Mouse (Mus musculus) adrenal gland, postnatal 10 days (tissue): ENCODE data around the gene Cdc42se2. TPM values are rescaled to one million over a fixed set of nuclear protein-coding genes. Genes with fewer than 3 reads are reported as not detected.
A peak's percentile ranks its signal among the peaks of the same experiment; 100 is the strongest.

Experiments used
- DNase-seq: peaks from one replicate; pipeline ENCODE4 v3.0.0; 2021; ENCODE audit warnings: mixed read lengths
- long read RNA-seq, 2 experiments: library from polyadenylated mRNA; stranded (forward); transcript quantifications; one replicate each; pipeline ENCODE4 v2.0.0; 2021
- total RNA-seq, 2 experiments: library from RNA; stranded (reverse); gene quantifications; 2 replicates each; pipeline ENCODE4 v1.2.3; 2021

Cdc42se2 gene
- 10 to 100 TPM; 24.4 to 27.7 TPM for total RNA-seq
- long read RNA-seq, experiment 1, transcript Cdc42se2-201 (6 exons, 3,069 nt): major isoform, 19 of 25 reads
- long read RNA-seq, experiment 1, partial matches to known transcripts: 0 of 25 reads
- long read RNA-seq, experiment 1, other reads (novel, unspliced or antisense): 6 of 25 reads
- long read RNA-seq, experiment 2, transcript Cdc42se2-201 (6 exons, 3,069 nt): major isoform, 32 of 41 reads
- long read RNA-seq, experiment 2, partial matches to known transcripts: 1 of 41 reads
- long read RNA-seq, experiment 2, other reads (novel, unspliced or antisense): 8 of 41 reads

DNA sequence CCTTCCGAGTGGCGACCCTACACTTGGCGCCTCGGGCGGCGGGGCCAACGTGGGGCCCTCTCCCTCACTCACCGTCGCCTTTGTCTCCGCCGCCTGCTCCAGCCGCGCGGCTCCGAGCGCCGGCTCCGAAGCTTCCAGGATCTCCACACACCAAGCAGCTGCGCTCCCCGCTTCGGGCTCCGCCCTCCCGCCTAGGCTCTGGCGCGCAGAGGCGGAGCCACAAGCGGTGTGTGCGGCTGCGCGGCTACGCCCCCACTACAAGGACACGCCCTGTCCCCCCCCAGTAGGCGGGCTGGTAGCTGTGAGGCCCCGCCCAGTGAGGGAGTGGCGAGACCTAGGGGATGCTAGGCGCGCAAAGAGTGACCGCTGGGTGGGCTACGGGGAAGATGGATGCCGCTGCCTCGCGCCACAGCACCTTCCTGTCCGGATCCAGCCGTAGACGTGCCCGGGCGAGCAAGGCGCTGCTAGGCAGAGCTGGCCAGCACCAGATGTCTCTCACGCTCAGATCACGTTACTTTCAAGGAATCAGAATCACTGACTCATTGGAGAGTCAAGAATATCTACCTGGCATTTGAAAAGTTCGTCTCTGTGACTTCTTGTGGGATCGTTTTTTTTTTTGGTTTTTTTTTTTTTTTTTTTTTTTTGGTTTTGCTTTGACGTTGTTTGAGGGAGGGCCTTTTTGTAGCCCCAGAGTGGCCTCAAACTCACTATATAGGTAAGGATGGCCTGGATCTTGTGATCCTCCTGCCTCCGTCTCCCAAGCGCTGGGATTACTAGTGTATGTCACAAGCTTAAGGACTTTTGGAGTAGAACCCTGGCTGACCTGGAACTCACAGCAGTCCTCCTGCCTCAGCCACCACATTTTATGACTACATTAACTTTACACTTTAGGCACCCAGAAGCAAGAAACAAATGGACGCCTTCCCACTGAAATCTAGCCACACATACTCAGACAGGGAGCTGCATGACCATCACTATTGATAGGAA, at the start of gene Cdc42se2:
TSS of gene Cdc42se2 (minus strand) at position 188 of the 987 bp plus-strand sequence.
- DNase-seq: peak; percentile 98

DNA sequence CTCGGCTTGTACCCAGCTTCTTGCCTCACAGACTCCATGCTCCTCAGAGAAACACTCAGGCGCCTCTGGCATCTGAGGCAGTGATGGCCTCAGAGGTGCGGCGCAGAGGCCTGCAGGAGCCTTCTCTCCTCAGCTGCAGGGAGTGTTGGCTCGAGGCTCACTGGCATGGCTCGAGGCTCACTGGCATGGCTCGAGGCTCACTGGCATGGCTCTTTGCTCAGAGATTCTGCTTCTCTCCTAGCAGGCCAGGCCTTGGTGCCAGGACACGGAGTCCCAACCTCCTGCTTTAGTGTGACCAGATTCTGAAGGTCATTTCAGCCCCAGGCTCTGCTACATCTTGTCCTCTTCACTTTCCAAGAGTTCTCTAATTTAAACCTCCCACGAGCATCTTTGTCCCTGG, 48.6 kb upstream of the Cdc42se2 start:
- peak; percentile 68 for DNase-seq

DNA sequence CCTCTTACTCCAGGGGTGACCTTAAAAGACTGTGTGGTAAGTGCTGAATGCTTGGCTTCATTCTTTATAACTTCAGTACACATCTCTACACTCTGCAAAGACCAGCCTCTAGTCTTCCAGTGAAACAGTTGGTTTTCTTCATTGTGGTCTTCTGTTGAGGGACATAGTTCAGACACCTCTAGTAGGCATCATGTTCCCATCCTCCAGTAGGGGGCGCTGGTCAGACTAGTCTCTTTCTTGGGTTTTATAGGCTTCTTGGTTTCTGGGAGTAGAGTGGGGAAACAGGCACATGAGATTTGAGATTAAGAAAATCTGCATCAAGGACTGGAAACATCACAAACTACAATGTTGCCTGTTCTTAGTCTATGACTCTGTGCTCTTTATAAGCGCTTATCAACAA, 47.1 kb upstream of the Cdc42se2 start:
- DNase-seq: no peak

DNA sequence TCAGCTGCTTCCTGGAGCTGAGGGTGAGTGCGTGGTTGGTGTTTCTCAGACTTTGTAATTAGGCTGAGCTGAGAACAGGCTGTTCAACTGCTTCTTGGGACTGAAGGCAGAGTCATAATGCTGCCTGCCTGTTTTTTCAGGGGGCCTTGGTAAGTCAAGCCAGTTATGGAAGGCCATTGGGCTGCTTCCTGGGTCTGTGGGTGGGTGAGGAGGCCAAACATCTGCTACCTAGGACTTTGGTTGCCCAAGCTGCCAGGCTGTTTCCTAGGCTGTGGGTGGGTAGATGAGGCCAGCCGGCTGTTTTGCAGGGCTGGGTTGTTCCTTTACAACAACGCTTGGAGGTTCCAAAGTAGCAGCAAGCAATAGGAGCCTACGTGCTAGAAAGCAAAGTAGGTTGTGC, 46.4 kb upstream of the Cdc42se2 start:
- no peak for DNase-seq

DNA sequence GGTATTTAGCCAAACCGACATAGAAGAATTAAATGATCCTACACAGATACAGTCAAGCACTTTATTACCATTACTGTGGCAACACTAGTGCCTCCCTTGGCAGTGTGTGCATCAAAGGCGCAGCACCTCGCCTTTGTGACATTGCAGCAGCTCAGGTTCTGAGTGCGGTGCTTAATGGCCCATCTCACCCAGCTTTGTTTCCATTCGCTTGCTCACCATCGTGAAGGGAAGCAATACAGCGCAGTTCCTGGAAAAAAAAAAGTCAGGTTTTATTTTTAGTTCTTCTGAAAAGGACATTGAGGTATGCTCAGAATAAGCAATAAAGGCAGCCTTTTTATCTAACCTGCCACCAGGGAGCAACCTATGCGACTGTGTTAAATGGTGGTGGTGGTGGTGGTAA, 39.3 kb upstream of the Cdc42se2 start:
- no peak for DNase-seq

DNA sequence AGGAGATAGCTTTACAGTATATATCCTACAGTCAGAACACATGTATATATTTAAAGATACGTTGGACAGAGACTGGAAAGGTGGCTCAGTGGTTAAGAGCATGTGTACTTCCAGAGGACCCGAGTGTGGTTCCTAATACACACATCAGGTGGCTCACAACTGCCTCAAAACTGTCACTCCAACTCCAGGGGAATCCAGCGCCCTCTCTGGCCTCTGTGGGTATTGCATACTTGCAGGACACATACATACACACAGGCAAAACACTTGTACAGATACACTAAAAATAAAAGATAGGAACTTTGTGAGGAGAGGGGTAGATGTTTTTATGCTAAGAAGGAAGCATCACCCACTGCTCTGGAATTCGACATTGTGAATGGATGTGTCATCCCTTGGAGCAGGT, 38.3 kb upstream of the Cdc42se2 start:
- no peak for DNase-seq

DNA sequence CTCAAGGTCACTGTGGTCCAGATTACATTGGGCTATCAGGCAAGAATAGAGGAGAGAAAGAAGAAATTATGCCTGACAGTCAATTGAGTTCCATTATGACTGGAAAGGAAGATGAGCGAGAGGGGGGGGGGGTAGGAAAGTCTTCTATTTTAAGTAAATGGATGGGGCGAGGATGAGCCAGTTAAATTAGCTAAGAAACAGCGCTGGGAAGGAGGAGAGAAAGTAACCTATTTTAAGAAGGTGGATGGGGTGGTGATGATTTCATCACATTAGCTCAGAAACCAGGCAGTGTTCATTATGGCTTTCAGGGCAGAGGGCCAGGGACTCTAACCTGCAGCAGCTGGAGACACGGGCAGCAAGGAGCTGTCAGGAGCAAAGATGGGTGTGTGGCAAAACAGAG, 36.0 kb upstream of the Cdc42se2 start:
- DNase-seq: no peak

DNA sequence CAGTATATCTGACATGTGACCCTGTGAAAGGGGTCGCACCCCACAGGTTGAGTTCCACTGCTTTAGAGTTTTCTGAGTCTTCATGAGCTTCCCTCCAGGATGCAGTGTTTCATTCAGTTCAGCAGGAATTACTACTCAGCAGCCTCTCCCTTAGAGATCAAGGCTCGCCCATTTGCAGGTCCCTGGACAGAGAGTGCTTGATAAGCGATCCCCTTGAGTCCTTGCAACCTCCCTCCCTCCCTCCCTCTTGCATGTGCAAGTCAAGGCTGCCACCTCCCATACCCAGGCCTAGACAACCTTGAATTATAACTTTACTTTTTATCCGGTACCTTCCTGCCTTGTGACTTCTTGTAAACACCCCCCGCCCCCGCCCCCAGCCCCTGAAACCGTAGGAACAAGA, 32.0 kb upstream of the Cdc42se2 start:
- peak; percentile 13 for DNase-seq

DNA sequence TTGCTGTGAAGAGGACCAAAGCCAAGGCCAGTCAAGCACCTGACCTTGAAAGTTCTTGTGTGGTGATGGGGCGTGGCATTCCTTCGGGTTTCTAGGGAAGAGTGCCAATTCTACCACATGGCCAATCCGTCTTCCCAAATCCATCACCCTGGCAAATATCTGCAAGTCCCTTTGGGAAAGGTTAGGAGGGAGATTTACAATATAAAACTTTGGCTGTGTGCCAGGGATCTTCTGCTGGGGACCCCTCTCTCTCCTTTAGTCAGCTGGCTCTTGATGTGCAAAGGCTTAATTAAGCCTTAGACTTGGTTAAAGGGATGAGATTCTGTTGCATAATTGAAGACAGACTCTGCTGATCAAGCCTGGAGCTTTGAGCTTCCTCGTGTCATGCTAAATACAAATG, 30.0 kb upstream of the Cdc42se2 start:
- no peak for DNase-seq

DNA sequence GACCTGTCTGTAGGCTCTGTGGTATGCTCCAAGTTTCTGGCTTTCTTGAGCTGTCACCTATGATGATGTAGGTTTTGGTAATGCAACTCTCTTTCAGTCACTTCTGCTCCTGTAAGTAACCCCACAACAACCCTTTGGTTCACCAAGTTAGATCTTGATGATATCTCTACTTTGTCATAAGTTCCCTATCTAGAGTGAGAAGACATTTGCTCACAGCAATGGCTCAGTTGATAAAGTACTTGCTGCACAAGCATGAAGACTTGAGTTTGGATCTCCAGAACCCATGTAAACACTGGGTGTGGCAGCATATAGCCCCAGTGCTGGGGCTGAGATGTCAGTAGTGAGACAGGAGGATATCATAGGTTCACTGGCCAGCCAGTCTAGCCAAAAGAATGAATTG, 28.2 kb upstream of the Cdc42se2 start:
- DNase-seq: no peak

DNA sequence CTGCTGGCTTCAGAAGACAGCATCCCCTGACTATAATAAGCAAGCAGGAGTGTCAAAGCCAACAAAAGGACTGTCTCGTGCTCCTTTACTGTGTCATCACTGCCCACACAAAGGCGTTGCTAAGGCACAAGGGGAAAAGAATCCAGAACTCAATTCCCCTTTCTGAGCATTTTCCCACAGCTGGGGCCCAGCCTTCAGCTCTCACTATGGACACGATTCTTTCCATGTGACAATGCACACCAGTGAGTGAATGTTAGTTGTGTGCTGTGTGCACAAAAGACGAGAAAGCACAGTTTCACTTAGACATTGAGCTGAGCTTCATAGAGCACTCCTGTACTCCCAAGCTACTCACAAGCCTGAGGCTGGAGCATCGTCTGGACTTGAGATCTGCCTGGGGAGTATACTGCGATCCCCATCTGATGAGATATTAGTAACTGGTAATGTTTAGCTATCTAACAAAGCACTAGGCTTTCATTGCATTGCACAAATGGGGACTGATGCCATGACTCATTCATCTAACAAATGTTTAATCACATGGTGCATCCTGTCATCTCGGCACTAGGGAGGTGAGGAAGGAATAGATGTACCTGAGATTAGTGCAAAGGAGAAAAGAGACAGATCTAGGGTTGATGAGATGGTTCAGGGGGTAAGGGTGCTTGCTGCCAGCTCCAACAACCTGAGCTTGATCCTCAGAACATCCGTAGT, 25.5 kb upstream of the Cdc42se2 start:
- no peak for DNase-seq

DNA sequence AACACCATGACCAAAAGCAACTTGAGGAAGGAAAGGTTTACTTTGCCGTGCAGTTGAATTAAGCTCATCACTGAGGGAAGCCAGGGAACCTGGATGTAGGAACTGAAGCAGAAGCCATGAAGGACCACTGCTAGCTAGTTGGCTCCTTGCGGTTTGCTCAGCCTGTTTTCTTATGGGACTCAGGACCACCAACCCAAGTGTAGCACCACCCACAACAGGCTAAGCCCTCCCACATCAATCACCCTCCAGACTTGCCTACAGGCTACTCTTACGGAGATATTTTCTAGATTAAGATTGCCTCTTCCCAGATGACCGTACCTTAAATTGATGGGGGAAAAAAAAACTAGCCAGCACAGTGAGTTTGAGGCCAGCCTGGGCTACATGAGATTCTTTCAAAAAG, 24.8 kb upstream of the Cdc42se2 start:
- DNase-seq: no peak

DNA sequence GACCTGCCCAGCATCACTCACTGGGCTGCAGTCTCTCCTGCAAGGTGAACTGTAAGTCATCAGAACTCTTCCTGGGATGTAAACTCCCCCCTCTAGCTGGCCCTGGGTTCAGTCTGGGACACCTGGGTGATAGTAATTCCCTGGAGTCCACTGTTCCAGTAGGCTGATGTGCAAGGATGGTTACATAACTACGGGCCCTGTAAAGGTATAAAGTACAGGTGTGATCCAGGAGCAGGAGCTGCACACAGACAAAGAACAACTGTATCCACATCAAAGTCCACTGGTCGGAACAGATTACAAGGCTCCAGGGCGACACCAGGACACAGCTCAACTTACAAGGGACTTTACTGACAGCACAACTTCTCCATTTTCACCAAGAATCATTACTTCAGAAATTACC, 23.6 kb upstream of the Cdc42se2 start:
- no peak for DNase-seq

DNA sequence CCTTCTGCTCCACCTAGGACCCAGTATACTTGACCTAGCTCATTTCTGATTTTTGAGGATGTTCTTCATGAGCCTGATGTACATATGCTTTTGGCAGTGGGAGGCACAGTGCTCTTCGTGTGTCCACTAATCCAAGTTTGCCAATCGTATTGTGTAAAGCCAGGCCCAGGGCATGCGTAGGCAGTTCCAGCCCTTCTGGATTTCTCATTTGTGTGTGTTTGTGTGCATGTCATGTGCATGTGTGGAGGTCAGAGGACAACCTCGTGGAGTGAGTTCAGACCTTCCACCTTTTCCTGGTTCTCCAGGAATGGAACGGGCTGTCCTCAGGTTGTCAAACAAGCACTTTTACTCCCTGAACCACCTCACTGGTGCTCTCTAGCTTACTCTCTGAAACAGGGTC, 22.1 kb upstream of the Cdc42se2 start:
- no peak for DNase-seq

DNA sequence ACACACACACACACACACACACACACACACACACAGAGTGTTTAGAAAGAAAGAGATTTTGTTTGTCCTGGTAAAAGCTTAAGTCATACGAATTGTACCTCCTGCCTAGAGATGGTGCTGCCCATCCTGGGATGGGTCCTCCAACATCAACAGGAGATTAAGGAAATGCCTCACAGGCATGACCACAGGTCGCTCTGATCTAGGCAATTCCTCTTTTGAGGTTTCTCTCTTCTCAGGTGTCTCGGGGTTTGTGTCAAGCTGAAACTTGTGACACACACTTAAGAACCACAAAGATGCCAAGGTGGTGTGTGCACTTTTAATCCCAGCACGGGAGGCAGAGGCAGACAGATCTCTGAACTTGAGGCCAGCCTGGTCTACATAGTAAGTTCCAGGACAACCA, 20.7 kb upstream of the Cdc42se2 start:
- no peak for DNase-seq

DNA sequence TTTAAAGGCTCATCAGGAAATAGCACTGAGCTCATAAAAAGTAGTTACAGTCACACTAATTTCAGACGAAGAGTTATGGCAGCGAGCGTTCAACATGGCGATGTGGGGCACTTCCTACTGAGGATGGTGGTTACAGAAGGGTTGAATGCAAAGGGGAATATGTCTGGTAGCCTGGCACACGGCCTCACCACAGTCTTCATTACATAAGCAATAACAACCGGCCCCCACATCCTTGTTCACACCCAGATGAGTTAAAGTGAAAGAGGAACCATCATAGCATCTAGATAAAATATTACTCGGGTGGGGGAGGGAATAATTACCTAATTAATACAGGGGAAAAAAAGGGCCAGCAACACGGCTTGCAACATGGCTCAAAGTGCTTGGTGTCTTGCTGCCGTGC, 20.2 kb upstream of the Cdc42se2 start:
- DNase-seq: no peak

DNA sequence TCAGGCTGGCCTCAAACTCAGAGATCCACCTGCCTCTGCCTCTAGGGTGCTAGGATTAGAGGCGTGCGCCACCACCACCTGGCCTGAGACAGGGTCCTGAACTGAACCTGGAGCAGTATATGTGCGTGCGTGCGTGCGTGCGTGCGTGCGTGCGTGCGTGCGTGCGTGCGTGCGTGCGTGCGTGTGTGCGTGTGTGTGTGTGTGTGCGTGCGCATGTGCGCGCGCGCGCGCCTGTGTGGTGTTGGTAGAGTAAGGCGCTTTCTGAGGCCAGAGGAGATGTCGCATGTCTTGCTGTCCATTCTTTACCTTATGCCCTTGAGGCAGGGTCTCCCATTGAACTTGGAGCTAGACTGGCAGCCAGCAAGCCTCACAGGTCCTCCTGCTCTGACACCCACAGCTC, 19.4 kb upstream of the Cdc42se2 start:
- DNase-seq: no peak

DNA sequence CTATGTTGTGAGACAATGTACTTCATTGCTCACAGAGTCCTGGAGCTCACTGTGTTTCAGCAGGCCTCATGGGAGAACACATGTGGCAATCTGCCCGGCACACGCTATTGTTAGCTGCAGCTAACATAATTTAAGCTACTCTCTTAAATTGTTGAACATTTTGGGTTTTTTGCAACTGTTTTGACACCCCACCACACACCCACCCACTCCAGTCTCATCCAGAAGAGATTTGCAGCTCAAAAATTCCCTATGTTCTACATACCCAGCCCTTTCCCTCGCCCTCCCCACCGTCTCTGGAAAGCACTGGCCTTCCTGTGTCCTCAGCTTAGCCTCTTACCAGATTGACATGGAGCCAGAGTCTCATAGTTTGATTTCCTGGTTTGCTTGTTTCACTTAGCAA, 17.7 kb upstream of the Cdc42se2 start:
- DNase-seq: peak; percentile 78

DNA sequence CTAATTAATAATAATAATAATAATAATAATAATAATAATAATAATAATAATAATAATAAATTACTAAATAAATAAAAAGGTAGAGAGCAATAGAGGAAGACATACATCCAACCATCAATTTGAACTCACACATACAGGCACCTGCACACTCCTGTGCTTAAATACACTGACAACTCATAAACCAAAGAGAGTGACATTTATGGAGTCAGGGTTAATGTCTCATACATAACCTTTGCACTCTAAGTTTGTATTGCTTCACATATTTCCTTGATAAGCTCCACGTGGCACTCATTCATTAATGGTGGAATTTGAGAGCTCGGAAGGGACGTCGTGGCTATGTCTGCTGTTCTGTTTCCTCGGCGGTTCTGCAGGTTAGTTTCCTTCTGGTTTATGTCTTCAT, 15.1 kb upstream of the Cdc42se2 start:
- no peak for DNase-seq

DNA sequence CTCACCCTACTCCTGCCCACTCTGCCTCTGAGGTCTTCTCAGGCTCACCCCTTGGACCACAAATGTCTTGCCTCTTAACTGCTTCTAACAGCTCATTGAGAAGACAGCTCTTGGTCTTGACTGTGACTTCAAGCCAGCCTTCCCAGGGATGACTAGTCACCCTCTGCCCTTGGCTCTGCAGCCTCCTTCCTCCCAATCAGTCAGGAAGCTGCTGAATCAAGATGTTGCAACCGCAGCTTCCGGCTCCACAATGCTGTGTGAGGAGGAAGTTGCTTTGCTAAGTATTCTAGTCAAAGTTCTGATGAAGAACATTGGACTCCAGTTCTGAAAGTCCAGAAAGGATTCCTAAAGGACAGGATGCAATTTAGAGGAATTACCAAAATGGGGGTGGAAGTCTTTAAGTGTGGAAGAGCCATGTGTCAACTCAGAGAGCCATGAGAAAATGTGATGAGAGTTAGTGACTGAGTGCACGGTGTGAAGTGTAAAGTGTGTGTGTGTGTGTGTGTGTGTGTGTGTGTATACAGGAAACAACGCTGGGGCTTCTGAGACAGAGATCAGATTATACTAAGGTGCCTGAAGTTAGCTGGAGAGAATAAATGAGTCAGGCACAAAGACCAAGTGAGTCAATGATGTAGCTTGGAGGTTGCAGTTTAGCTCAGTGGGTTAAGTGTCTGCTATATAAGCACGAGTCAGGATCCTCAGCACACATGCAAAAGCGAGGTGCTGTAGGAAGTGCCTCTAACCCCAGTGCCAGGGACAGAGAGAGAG, 14.5 kb upstream of the Cdc42se2 start:
- peak; percentile 47 for DNase-seq

DNA sequence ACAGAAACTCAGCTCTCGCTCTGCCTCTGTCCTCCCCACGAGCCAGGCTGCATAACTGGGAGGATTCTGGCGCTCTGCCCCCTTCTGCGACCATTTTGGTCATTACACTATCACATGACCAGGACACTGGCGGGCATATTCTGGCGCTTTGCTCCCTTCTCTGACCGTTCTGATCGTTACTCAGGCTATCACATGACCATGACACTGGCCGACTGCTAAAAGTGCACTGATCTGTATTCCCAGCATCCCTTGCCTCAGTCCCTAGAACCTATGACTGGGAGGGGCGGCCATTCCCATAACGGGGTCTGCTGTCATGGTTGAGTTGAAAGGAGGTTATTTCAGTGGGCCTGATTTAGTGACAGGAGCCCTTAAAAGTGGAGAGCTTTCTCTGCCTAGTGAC, 9.1 kb upstream of the Cdc42se2 start:
- DNase-seq: no peak

DNA sequence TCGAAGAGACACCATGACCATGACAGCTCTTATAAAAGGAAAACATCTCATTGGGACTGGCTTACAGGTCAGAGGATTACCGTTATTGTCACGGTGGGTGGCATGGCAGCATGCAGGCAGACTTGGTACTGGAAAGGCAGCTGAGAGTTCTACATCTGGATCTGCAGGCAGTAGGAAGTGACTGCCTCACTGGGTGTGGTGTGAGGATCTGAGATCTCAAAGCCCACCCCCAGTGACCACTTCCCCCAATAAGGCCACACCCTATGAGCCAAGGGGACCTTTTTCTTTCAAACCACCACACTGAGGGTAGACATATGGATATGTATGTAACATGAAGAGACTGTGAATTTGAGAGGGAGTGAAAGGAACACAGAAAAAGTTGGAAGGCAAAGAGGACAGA, 7.2 kb upstream of the Cdc42se2 start:
- no peak for DNase-seq
